Mouse (Mus musculus) hindbrain, embryonic 13.5 days (tissue): ENCODE results near the gene Tacc3. TPM values are rescaled to one million over a fixed set of nuclear protein-coding genes. Genes with fewer than 3 reads are reported as not detected.

Source experiments
- ATAC-seq: fragments of 200-750 bp; cut with Nextera tagmentation; 2 replicates; pipeline ENCODE4 v1.8.0; 2017; ENCODE audit warnings: moderate TSS enrichment; ENCODE audit not compliant: low FRiP score
- H3K27ac ChIP-seq: fragments of 300-500 bp; sonication (generic); 2 replicates; pipeline ENCODE4 v1.5.1; 2015; ENCODE audit warnings: inconsistent platforms, mild to moderate bottlenecking, moderate library complexity
- H3K27me3 ChIP-seq: fragments of 300-500 bp; sonication (generic); 2 replicates; pipeline ENCODE4 v1.6.1; 2015; ENCODE audit warnings: mild to moderate bottlenecking, inconsistent platforms
- H3K36me3 ChIP-seq: fragments of 300-500 bp; sonication (generic); 2 replicates; pipeline ENCODE4 v1.6.1; 2015; ENCODE audit warnings: mild to moderate bottlenecking, inconsistent platforms
- H3K4me1 ChIP-seq: fragments of 300-500 bp; sonication (generic); replicated peaks from 2 replicates; pipeline ENCODE4 v1.6.1; 2015; ENCODE audit warnings: inconsistent platforms
- H3K4me2 ChIP-seq: fragments of 300-500 bp; sonication (generic); 2 replicates; pipeline ENCODE4 v1.6.1; 2015; ENCODE audit warnings: inconsistent platforms, mild to moderate bottlenecking, moderate library complexity
- H3K4me3 ChIP-seq: fragments of 300-500 bp; sonication (generic); 2 replicates; pipeline ENCODE4 v1.5.1; 2015; ENCODE audit warnings: mild to moderate bottlenecking, inconsistent platforms
- H3K9ac ChIP-seq: fragments of 300-500 bp; sonication (generic); 2 replicates; pipeline ENCODE4 v1.6.1; 2015; ENCODE audit warnings: mild to moderate bottlenecking, inconsistent platforms
- H3K9me3 ChIP-seq: fragments of 300-500 bp; sonication (generic); 2 replicates; pipeline ENCODE4 v1.6.1; 2016; ENCODE audit warnings: inconsistent platforms
- WGBS: fragments of 180-500 bp; shearing (Covaris S2); methylation state at CpG from one replicate; pipeline ENCODE4 v1.1.7; 2015; 5-methylcytosine and 5-hydroxymethylcytosine counted together
- polyA plus RNA-seq: library from polyadenylated mRNA; unstranded; fragments of >200 nt; fragmentation: Nextera tagmentation; extraction: Ambion mirVana; gene quantifications from 2 replicates; pipeline ENCODE4 v1.2.1, GENCODE M21; 2015

The Tacc3 gene
- polyA plus RNA-seq, result 48.8 and 57.0 TPM in 2 replicates

DNA sequence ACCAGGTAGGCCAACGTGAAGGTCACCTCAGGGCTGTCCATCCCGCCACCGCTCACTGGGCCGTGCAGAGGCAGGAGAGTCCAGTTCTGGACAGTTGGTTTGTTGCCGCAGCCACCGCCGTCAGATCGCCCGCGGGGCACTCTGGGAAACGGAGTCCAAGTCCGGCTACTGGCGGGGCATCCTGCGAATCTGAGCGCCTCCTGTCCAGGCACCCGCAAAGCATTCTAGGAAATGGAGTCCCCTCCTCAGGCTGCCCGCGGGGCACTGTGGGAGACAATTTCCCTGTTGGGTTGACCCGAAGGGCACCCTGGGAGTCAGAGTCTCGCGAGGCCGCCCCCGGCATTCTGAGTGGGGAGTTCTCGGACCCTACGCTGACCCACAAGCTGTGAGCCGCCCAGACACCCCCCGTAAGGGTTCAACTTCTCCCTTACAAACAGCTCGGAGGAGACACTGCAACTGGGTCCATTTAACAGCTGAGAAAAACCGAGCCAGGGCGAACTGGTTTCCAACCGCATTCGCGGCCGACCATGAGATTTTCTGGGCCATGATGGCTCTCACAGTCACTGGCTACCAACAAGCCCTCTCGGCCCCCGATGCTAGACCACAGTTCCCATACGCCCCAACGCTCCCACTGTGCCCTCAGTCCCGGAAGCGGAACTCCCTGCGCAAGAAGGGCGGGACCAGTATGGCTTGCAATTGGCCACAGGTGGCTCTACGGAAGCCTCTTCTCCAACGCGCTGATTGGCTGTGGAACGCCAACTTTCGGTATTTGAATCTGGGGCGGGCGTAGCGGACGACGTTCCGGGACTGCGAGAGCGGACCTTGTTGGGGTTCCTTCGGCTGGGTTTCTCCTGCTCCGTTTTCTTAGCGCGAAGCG lies at the start of gene Tacc3, which contains the start of gene Tmem129:
TSS of gene Tacc3 (plus strand) at position 342 of the 877 bp plus-strand sequence.
TSS of gene Tmem129 (minus strand) at position 630 of the 877 bp plus-strand sequence.
- peak within 1 kb of the TSS; percentile 98 for H3K27ac ChIP-seq
- WGBS, result under 1% methylated on average over 60 of the region's 60 CpGs
- ATAC-seq, result peak; percentile 98

DNA sequence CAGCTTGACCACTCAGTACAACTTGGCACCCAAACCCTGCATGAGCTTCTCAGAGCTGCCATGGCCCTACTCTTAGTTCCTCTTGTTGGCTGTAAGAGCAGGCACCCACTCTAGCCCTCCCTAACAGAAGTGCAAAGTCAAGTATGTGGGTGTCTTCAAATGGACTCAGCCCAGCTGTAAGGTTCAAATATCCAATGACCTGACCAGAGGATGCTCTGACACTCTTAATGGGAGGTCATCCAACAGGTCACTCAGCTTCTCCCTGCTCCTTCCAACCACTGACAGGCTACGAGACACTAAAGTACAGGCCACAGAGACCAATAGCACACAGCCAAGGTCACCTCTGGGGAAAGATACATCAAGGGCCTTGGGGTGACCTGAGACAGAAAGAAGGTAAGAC lies 48.7 kb upstream of the Tacc3 start:
- Histone ChIP-seq H3K27ac (no peak overlapping the region), H3K4me1 (no peaks in the 10 kb centered on the region), H3K9me3 (no peaks in the 10 kb centered on the region), H3K27me3 (no peaks in the 10 kb centered on the region), H3K9ac (no peak overlapping the region), H3K36me3 (peaks cover 79% of the 10 kb centered on the region), H3K4me2 (no peak overlapping the region), H3K4me3 (no peak overlapping the region)
- WGBS, result 93% methylated on average over 1 of the region's 1 CpGs
- no peak for ATAC-seq

More for the DNA sequence above, at the start of gene Tacc3, which contains the start of gene Tmem129:
- Histone ChIP-seq H3K4me3 (peak within 1 kb of the TSS; percentile 70), H3K4me2 (peak within 1 kb of the TSS; percentile 95), H3K9me3 (no peaks in the 10 kb centered on the region), H3K36me3 (peaks cover 26% of the 10 kb centered on the region), H3K9ac (peak within 1 kb of the TSS; percentile 85), H3K27me3 (no peaks in the 10 kb centered on the region), H3K4me1 (peaks cover 39% of the 10 kb centered on the region)

DNA sequence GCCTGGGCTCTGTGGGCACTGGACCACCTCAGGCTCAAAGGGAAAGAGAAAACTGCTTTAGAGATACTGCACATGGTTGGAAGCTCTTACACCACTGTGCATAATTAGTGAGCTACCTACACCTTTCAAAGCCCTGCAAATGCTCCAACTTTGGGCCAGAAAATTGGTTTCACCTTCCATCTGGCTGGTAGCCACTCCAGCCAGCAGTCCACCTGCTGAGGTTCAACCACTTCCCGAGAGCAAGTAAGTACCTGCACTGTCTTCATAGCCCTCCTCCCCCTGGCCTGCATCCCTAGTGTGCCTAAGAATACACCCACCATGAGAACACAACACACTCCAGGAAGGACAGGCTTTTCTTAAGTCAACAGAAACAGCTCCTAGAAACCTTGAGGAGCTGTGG lies 46.1 kb upstream of the Tacc3 start:
- Histone ChIP-seq H3K27ac (no peak overlapping the region), H3K9me3 (no peaks in the 10 kb centered on the region), H3K36me3 (peaks cover 67% of the 10 kb centered on the region), H3K9ac (no peak overlapping the region), H3K4me3 (no peak overlapping the region), H3K27me3 (no peaks in the 10 kb centered on the region), H3K4me1 (no peaks in the 10 kb centered on the region), H3K4me2 (no peak overlapping the region)
- 100% methylated on average over 1 of the region's 1 CpGs for WGBS
- ATAC-seq, result no peak

DNA sequence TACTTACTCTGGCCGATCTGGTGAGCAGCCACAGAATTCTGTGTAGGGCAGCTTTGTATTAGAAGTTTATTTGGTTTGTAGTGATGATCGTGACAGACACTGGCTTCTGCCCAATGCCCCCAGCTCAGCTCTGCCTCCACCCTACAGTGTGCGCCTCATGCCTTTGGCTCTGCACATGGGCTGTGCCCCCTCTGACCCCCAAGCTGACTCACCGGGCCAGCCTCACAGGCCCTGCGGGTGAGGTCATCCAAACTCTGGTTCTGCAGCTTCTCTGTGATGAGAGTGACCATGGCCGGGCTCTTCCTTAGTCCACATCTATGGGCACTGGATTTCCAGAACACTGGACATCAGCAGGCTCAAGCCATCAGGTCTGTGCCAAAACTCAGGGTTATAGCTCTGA lies 43.5 kb upstream of the Tacc3 start:
- H3K4me1 ChIP-seq, result no peaks in the 10 kb centered on the region
- ATAC-seq, result no peak
- no peaks in the 10 kb centered on the region for H3K9me3 ChIP-seq
- H3K4me3 ChIP-seq, result no peak overlapping the region
- H3K27ac ChIP-seq, result no peak overlapping the region
- WGBS, result 89% methylated on average over 6 of the region's 6 CpGs
- H3K27me3 ChIP-seq, result no peaks in the 10 kb centered on the region
- H3K36me3 ChIP-seq, result peaks cover 43% of the 10 kb centered on the region
- no peak overlapping the region for H3K4me2 ChIP-seq
- H3K9ac ChIP-seq, result no peak overlapping the region

DNA sequence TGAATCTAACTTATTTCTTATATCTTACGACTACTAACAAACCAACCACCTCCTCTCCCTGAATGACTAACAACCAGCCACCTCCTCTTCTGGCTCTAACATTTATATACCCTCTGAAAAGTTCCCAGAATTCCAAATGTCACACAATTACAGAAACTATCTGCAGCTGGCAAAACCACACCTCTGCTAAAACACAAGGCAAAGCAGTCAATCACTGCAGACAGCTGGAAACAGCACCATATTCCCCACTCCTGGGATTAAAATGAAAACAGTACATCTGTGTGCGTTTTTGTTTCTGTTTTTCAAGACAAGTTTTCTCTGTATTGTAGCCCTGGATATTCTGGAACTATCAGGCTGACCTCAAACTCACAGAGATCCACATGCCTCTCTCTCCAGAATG lies 35.3 kb upstream of the Tacc3 start:
- no peaks in the 10 kb centered on the region for H3K27me3 ChIP-seq
- no peak overlapping the region for H3K4me3 ChIP-seq
- no peak for ATAC-seq
- H3K36me3 ChIP-seq, result no peaks in the 10 kb centered on the region
- H3K9ac ChIP-seq, result no peak overlapping the region
- H3K4me2 ChIP-seq, result no peak overlapping the region
- no peaks in the 10 kb centered on the region for H3K9me3 ChIP-seq
- no peak overlapping the region for H3K27ac ChIP-seq
- WGBS, result 93% methylated on average over 2 of the region's 2 CpGs
- H3K4me1 ChIP-seq, result peaks cover 11% of the 10 kb centered on the region

DNA sequence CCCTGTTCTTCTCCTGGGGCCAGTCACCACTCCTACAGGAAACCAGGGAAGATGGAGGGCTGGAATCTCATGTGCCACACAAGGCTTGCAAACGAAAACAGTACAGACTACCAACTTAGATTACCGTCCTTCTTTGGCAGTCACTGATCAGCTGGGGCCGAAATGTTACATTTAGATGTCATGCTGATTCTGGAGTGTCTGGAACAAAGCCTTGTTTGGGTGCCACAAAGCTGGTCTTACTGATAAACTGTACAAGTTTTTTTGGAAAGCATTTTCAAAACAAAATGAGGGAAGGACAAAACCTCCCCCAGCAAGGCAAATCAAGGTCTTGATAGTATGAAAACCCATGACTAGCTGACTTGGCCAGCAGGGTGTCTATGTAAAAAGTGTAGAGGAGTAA lies 34.2 kb upstream of the Tacc3 start:
- WGBS, result 70% methylated on average over 3 of the region's 3 CpGs
- H3K4me2 ChIP-seq, result no peak overlapping the region
- no peak overlapping the region for H3K4me3 ChIP-seq
- H3K27ac ChIP-seq, result 0 out of 2 replicates have a peak overlapping the region, but pooled peaks have one; percentile 1
- no peaks in the 10 kb centered on the region for H3K27me3 ChIP-seq
- H3K9me3 ChIP-seq, result no peaks in the 10 kb centered on the region
- H3K36me3 ChIP-seq, result no peaks in the 10 kb centered on the region
- H3K4me1 ChIP-seq, result peaks cover 21% of the 10 kb centered on the region
- ATAC-seq, result no peak
- H3K9ac ChIP-seq, result no peak overlapping the region

DNA sequence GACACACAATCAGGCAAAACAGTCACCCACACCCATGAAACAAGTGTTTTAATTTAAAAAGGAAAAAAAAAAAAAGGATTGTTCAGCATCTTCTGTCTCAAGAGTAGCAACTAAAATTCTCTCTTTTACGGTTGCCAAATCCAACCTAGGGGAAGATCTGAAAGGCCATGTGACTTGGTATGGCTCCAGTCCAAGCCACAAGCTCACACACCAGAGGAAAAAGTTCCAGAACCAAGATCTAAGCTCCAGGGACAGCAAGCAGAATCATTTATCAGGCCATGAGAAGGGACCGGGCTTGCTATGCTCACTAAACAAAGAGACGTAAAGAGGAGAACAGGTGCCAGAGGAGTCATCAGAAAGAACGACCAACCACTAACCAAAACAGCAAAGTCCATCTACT lies 30.0 kb upstream of the Tacc3 start:
- Histone ChIP-seq H3K4me2 (peak overlapping the region; percentile 94), H3K9me3 (no peaks in the 10 kb centered on the region), H3K4me3 (peak overlapping the region; percentile 65; the same call in 1 of the 2 replicates), H3K36me3 (no peaks in the 10 kb centered on the region), H3K9ac (0 out of 2 replicates have a peak overlapping the region, but pooled peaks have one; percentile 49), H3K27me3 (no peaks in the 10 kb centered on the region), H3K27ac (no peak overlapping the region), H3K4me1 (peaks cover 32% of the 10 kb centered on the region)
- ATAC-seq, result no peak
- 44% methylated on average over 4 of the region's 4 CpGs for WGBS

DNA sequence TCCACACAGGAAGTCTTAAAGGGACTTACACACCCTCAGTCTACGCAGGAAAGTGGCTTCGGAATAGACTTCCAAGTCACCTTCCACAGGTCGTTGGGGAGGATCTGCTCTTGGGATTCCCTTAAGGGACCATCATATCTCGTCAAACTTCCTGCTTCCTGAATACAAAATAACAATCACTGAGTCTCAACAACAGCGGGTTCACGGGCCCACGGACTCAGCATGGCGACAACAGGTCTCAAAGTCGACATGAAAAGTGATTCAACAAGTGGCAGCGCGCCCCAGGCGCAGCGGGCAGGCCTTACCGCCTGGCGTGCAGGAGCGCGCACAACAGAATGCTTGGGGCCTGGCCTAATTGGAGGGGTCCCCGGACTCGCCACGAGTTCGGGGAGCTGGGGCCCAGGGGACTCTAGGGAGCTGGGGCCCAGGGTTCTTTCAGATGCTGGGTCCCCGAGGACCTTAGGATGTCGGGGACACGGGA lies 29.1 kb upstream of the Tacc3 start:
- ATAC-seq, result no peak
- Histone ChIP-seq H3K36me3 (no peaks in the 10 kb centered on the region), H3K9ac (peak overlapping the region; percentile 80), H3K4me3 (peak overlapping the region; percentile 65), H3K4me2 (peak overlapping the region; percentile 94), H3K9me3 (no peaks in the 10 kb centered on the region), H3K27me3 (no peaks in the 10 kb centered on the region), H3K4me1 (peaks cover 25% of the 10 kb centered on the region), H3K27ac (peak overlapping the region; percentile 91)
- under 1% methylated on average over 24 of the region's 24 CpGs for WGBS

DNA sequence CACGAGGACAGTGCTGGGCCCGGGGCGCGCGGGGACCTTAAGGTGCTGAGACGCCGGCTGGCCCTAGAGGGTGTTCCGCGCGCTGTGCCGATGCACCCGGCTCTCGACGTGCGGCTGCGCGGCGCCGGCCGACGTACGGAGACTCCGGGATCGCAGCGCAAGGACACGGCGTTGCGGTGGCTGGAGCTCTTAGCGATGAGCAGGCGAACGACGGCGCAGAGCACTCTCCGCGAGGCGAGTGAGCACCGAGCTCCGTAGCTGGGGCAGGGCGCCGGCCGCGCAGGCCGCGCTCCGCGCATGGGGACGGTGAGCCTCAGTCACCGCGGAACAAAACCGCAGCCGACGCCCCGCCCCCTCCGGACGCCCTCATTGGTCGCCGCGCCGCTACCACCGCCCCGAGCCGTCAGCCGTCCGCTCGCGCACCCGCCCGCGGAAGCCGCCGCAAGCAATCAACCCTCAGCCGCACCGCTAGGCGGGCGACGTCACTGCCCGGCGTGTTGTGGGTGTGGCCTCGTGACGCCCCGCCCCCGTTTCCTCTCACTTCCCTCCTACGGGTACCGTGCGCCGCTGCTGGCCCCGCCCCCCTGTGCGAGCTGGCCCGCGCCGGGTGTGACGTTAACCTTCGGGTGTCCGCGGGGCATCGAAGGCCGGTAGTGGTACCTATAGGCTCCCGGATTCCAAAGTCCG lies 28.5 kb upstream of the Tacc3 start, which contains the start of the genes Fam53a and Gm9903:
TSS of gene Fam53a (minus strand) at position 335 of the 687 bp plus-strand sequence.
TSS of gene Gm9903 (plus strand) at position 625 of the 687 bp plus-strand sequence.
- Histone ChIP-seq H3K4me1 (peaks cover 25% of the 10 kb centered on the region), H3K27me3 (no peaks in the 10 kb centered on the region), H3K4me3 (peak within 1 kb of the TSS; percentile 65), H3K9ac (peak within 1 kb of the TSS; percentile 80), H3K4me2 (peak within 1 kb of the TSS; percentile 94), H3K27ac (peak within 1 kb of the TSS; percentile 91), H3K36me3 (no peaks in the 10 kb centered on the region), H3K9me3 (no peaks in the 10 kb centered on the region)
- WGBS, result under 1% methylated on average over 90 of the region's 99 CpGs
- peak; percentile 97 for ATAC-seq

DNA sequence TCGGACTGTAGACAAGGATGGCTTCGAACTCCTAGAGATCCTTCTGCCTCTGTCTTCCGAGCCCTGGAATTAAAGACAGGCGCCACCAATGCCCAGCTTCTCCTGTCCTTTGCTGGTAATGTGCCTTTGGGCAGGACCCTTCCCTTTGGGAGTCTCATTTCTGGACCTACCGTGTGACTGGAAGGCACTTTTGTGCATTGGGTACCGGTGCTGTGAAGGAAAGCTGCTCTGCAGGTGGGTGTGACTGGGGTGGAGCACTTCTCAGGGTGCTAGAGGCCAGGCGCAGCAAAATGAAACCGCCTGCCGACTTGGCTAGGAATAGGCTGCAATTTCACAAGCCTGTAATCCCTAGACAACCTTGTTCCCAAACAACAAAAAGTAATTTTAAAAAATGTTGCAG lies 27.9 kb upstream of the Tacc3 start:
- Histone ChIP-seq H3K36me3 (no peaks in the 10 kb centered on the region), H3K4me1 (peaks cover 25% of the 10 kb centered on the region), H3K9me3 (no peaks in the 10 kb centered on the region), H3K27me3 (no peaks in the 10 kb centered on the region), H3K27ac (peak overlapping the region; percentile 61), H3K4me2 (peak overlapping the region; percentile 94), H3K4me3 (peak overlapping the region; percentile 65), H3K9ac (peak overlapping the region; percentile 70)
- ATAC-seq, result peak; percentile 32
- WGBS, result 6% methylated on average over 9 of the region's 9 CpGs

DNA sequence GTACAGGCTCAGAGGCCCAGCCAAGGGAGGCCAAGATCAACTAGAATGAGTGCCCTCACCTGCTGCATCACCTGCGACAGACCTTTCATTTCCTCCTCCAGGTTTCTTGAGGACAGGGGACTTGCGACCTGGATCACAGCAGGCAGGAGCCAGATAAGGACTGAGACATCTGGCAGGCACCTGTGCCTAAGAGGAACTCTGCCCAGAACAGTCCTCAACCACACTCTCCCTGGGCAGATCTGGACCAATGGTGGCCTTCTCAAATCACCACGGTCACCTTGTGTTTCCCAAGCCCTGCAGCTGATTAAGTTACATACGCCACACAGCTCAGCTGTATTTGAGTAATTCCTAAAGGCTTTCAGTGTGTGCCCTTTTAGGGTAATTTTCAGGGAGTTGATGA lies 27.3 kb upstream of the Tacc3 start:
- peaks cover 25% of the 10 kb centered on the region for H3K4me1 ChIP-seq
- H3K9me3 ChIP-seq, result no peaks in the 10 kb centered on the region
- WGBS, result 71% methylated on average over 4 of the region's 4 CpGs
- peak overlapping the region; percentile 65 for H3K4me3 ChIP-seq
- H3K27ac ChIP-seq, result no peak overlapping the region; the same call in 1 of the 2 replicates
- no peaks in the 10 kb centered on the region for H3K36me3 ChIP-seq
- H3K9ac ChIP-seq, result peak overlapping the region; percentile 70
- peak overlapping the region; percentile 94 for H3K4me2 ChIP-seq
- no peak for ATAC-seq
- no peaks in the 10 kb centered on the region for H3K27me3 ChIP-seq

DNA sequence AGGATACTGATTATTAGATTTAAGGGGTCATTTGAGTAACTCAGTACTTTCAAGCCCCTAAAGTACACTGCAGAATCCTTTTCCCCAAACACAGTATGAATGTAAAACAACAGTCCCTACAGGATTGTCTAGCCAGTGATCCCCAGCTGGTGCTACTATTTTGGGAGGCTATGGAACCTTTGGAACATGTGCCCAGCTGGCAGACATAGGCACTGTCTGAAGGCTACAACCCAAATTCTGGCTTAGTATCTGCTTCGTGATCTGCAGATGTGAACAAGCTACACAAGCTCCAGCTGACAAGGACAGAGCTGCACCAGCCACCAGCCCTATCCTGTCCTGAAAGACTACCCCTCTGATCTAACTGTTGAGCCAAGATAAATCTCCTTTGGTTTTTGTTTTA lies 25.4 kb upstream of the Tacc3 start:
- Histone ChIP-seq H3K4me1 (peaks cover 22% of the 10 kb centered on the region), H3K9ac (no peak overlapping the region), H3K27me3 (no peaks in the 10 kb centered on the region), H3K27ac (no peak overlapping the region), H3K4me2 (no peak overlapping the region), H3K4me3 (no peak overlapping the region), H3K36me3 (no peaks in the 10 kb centered on the region), H3K9me3 (no peaks in the 10 kb centered on the region)
- 92% methylated on average over 1 of the region's 1 CpGs for WGBS
- no peak for ATAC-seq
